Mouse (Mus musculus) intestine, embryonic 15.5 days (tissue): ENCODE results near the gene Zzz3. TPM values are rescaled to one million over a fixed set of nuclear protein-coding genes. Genes with fewer than 3 reads are reported as not detected.
A peak's percentile ranks its signal among the peaks of the same experiment; 100 is the strongest.

ENCODE experiments used
- ATAC-seq: fragments of 200-750 bp; cut with Nextera tagmentation; 2 replicates; pipeline ENCODE4 v1.8.0; 2017; ENCODE audit warnings: moderate TSS enrichment, moderate library complexity
- H3K27ac ChIP-seq: fragments of 300-500 bp; sonication (generic); 2 replicates; pipeline ENCODE4 v1.5.1; 2015; ENCODE audit warnings: mild to moderate bottlenecking, inconsistent platforms
- H3K27me3 ChIP-seq: fragments of 300-500 bp; sonication (generic); replicated peaks from 2 replicates; pipeline ENCODE4 v1.6.1; 2015; ENCODE audit warnings: inconsistent platforms
- H3K36me3 ChIP-seq: fragments of 300-500 bp; sonication (generic); 2 replicates; pipeline ENCODE4 v1.6.1; 2015; ENCODE audit warnings: inconsistent platforms
- H3K4me1 ChIP-seq: fragments of 300-500 bp; sonication (generic); replicated peaks from 2 replicates; pipeline ENCODE4 v1.6.1; 2015; ENCODE audit warnings: inconsistent platforms
- H3K4me2 ChIP-seq: fragments of 300-500 bp; sonication (generic); replicated peaks from 2 replicates; pipeline ENCODE4 v1.6.1; 2015; ENCODE audit warnings: mild to moderate bottlenecking, inconsistent platforms
- H3K4me3 ChIP-seq: fragments of 300-500 bp; sonication (generic); replicated peaks from 2 replicates; pipeline ENCODE4 v1.5.1; 2015; ENCODE audit warnings: inconsistent platforms
- H3K9ac ChIP-seq: fragments of 300-500 bp; sonication (generic); 2 replicates; pipeline ENCODE4 v1.6.1; 2015; ENCODE audit warnings: inconsistent platforms
- H3K9me3 ChIP-seq: fragments of 300-500 bp; sonication (generic); 2 replicates; pipeline ENCODE4 v1.6.1; 2016; ENCODE audit warnings: inconsistent platforms
- WGBS: fragments of 180-500 bp; shearing (Covaris S2); methylation state at CpG from one replicate; pipeline ENCODE4 v1.1.7; 2015; 5-methylcytosine and 5-hydroxymethylcytosine counted together
- polyA plus RNA-seq: library from polyadenylated mRNA; unstranded; fragments of >200 nt; fragmentation: Nextera tagmentation; extraction: Ambion mirVana; gene quantifications from 2 replicates; pipeline ENCODE4 v1.2.1, GENCODE M21; 2015

Zzz3 gene
- 39.3 and 39.8 TPM in 2 replicates for polyA plus RNA-seq

DNA sequence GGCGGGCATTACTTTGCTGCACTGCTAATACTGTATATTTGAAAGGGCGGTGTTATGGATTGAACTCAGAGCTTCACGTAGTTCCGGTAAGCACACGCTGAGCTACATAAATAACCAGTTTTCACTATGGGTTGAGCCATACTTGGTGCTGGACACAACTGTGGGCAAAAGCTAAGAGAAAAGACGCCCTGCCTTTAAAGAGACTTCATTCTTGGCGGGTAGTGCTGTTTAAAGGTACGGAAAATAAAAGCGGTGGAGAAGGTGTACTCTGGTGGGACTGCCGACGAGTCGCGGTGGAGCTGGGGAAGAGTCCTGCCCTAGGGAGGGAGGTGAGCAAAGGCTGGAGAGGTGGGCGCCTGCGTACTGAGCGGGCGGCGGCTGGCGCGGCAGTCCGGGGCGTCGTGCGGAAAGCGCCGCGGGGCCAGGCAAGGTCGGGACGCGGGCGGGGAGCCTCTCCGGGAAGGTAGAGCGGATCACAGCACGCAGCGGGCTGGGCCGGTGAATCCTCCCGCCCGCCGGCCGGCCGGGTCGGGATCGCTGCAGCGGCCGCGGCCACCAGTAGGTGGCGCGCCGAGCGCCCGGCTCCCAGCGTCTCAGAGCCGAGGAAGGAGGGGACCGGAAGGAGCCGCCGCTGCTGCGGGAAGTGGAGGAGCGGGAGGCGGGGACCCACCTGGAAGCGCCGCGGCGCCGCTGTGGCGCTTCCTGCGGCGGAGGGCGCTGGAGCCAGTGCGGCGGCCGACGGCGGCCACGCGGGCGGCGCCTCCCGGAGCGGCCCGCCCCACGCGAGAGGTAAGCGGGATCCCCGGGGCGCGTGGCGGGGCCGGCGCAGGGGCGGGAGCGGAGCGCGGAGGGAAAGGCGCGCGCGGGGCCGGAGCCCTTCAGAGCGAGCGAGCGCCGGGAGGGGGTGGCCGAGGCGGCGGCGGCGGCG is at the start of gene Zzz3:
Gene Zzz3, plus strand, starts transcription at position 124 of the 928 bp plus-strand sequence.
- ATAC-seq: peak; percentile 93
- Histone ChIP-seq H3K4me1 (peaks cover 15% of the 10 kb centered on the region), H3K9ac (peak within 1 kb of the TSS; percentile 86), H3K27me3 (no peaks in the 10 kb centered on the region), H3K27ac (peak within 1 kb of the TSS; percentile 99), H3K36me3 (0 out of 2 replicates have a peak, but pooled peaks cover 2% of the 10 kb centered on the region), H3K4me2 (peak within 1 kb of the TSS; percentile 58), H3K9me3 (no peaks in the 10 kb centered on the region), H3K4me3 (peak within 1 kb of the TSS; percentile 89)
- WGBS: under 1% methylated on average over 93 of the region's 108 CpGs

DNA sequence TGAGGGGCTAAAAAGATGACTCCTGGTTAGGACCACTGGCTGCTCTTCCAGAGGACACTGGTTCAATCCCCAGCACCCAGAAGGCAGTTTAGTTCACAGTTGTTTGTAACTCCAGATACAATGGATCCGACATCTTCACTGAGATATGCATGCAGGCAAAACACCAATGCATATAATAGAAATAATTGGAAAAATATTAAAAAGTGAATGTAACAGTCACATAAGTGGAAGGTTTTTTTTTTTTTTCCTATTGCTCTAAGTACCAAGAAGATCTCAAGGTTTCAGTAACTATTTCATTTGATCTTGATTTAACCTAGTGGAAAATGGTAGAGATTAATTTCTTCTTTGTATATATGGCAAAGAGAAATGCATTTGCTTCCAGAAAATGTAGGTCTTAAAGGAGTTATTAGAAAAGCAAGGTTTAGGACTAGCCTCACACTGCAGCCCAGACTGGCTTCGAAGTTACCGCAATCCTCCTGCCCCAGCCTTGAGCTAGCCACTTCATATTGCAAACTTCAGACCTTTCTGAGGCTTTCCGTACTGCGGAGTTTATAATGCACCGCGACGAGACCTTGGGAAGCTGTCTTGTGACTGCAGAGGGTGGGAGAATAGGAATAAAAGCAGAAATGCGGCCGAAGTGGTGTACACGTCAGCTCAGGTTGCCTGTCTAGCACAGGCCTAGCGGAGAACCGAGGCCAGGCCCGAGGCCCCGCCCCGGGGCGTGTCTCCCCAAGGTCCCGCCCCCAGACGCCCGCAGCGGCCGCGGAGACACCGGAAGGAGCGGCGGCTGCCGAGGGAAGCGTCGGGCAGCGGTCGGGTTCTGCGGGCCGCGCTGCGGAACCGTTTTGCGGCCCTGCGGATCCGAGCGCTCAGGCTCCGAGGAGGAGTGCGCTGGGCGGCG is 49.3 kb upstream of the Zzz3 start, which contains the start of gene Usp33:
Gene Usp33, plus strand, starts transcription at position 747 of the 901 bp plus-strand sequence.
- H3K27me3 ChIP-seq: no peaks in the 10 kb centered on the region
- WGBS: 6% methylated on average over 44 of the region's 44 CpGs
- H3K27ac ChIP-seq: peak within 1 kb of the TSS; percentile 76
- peaks cover 17% of the 10 kb centered on the region; the same call in 1 of the 2 replicates for H3K4me1 ChIP-seq
- H3K9ac ChIP-seq: peak within 1 kb of the TSS; percentile 82
- H3K9me3 ChIP-seq: no peaks in the 10 kb centered on the region
- H3K4me2 ChIP-seq: peak within 1 kb of the TSS; percentile 60
- H3K4me3 ChIP-seq: peak within 1 kb of the TSS; percentile 69
- peak; percentile 98 for ATAC-seq
- H3K36me3 ChIP-seq: no peaks in the 10 kb centered on the region

DNA sequence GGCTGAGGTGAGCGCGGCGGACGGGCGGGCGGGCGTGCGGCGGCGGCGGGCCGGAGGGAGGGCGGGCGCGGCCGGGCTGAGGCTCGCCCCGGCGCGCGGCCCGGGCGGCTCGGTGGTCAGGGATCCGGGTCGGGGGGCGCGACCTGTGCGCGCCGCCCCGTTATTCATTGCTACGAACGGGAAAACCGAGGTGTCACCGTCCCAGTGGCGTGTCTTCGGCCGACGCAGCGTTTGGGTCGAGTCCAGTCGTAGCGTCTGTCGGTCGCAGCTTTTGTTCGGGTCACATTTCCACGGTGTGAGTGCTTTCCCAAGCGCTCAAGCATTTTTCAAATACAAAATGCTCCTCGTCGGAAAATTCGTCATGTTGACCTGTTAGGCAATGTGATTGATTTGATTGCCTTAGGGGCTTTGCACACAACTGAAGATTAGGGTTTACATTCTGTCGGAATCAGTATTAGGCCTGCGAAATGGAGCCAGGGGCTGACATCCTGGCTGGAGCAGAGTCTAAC is 48.6 kb upstream of the Zzz3 start:
- H3K27me3 ChIP-seq: no peaks in the 10 kb centered on the region
- H3K9ac ChIP-seq: peak overlapping the region; percentile 82
- 1% methylated on average over 45 of the region's 54 CpGs for WGBS
- peak overlapping the region; percentile 60 for H3K4me2 ChIP-seq
- ATAC-seq: peak; percentile 70
- no peaks in the 10 kb centered on the region for H3K9me3 ChIP-seq
- peak overlapping the region; percentile 76 for H3K27ac ChIP-seq
- H3K36me3 ChIP-seq: no peaks in the 10 kb centered on the region
- H3K4me3 ChIP-seq: peak overlapping the region; percentile 69
- peaks cover 20% of the 10 kb centered on the region; the same call in 1 of the 2 replicates for H3K4me1 ChIP-seq

DNA sequence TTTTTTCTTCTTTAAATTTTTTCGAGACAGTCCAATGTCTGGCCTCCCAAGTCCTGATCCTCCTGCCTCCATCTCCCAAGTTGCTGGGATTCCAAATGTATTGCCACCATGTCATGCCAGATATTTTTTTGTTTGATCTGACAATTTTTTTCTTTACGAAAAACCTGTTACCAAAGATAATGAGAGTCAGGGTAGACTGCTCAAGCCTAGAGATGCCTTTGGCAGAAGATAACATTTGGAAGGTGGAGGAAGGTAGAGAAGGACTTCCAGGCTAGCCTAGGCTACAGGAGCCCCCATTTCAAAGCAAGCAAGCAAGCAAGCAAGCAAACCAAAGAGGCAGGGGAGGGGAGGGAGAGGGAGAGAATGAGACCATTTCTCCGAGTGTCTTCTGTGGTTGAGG is 48.0 kb upstream of the Zzz3 start:
- 40% methylated on average over 3 of the region's 3 CpGs for WGBS
- Histone ChIP-seq H3K9ac (peak overlapping the region; percentile 82), H3K4me1 (peaks cover 20% of the 10 kb centered on the region; the same call in 1 of the 2 replicates), H3K27ac (no peak overlapping the region), H3K9me3 (no peaks in the 10 kb centered on the region), H3K27me3 (no peaks in the 10 kb centered on the region), H3K4me2 (peak overlapping the region; percentile 60), H3K4me3 (peak overlapping the region; percentile 69), H3K36me3 (no peaks in the 10 kb centered on the region)
- ATAC-seq: no peak

DNA sequence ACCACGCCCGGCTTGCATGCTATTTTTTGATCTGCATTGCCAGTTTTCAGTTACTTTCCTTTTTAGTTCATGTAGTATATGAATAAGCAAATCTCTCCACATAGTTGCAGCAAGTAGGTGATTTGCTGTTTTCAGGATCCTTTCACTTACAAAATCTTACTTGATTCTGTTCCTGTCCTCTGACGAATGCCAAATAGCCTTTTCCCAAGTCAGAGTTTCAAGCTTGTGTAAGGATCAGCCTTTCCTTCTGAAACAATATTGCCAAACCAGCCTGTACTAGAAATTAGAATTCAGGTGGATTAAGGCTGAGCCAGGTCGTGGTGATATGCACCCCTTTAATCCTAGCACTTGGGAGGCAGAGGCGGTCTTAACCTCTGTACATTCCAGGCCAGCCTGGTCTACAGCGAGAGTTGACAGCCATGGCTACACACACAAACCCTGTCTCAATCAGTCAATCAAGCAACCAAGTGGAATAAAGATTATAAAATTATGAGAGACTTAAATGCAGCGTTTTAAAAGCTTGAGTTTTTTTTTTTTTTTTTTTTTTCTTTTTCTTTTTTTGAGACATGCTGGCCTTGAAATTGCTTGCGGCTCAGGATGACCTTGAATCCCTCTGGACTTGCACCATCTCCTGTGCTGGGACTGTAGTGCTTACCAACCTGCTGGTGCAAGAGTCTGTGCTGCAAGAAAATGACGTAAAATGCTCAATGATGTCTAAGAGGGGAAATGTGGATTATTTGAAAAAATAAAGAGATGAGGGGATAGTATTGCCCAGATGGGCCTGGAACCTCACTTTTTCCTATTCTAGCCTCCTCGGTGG is 47.1 kb upstream of the Zzz3 start:
- Histone ChIP-seq H3K36me3 (no peaks in the 10 kb centered on the region), H3K9ac (no peak overlapping the region), H3K27me3 (no peaks in the 10 kb centered on the region), H3K4me1 (peaks cover 24% of the 10 kb centered on the region), H3K4me3 (no peak overlapping the region), H3K27ac (no peak overlapping the region), H3K9me3 (no peaks in the 10 kb centered on the region), H3K4me2 (no peak overlapping the region)
- ATAC-seq: no peak
- 85% methylated on average over 10 of the region's 10 CpGs for WGBS

DNA sequence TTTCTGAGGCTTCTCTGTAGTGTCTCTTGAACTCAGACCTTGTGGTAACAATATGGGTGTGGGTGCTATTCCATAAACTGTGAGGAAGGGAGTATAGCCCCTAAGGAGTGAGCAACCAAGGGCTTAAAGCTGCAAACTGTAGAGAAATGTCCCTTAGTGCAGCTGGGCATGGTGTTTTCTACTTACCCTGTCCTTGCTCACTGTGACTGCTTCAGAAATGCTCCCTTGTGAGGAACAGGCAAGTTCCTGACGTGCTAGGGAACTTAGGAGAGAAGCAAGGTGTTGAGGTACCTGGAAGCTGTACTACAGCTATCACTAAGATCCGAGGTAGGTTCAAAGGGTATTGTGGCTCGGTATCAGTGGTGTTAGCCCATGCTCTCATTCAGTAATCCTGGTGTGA is 44.8 kb upstream of the Zzz3 start:
- Histone ChIP-seq H3K27me3 (no peaks in the 10 kb centered on the region), H3K4me3 (no peak overlapping the region), H3K27ac (peak overlapping the region; percentile 38; the same call in 1 of the 2 replicates), H3K9ac (no peak overlapping the region), H3K4me2 (peak overlapping the region; percentile 16), H3K36me3 (no peaks in the 10 kb centered on the region), H3K9me3 (no peaks in the 10 kb centered on the region), H3K4me1 (peaks cover 28% of the 10 kb centered on the region)
- ATAC-seq: 0 out of 2 replicates have a peak, but pooled peaks have one; percentile 7
- 50% methylated on average over 3 of the region's 3 CpGs for WGBS

DNA sequence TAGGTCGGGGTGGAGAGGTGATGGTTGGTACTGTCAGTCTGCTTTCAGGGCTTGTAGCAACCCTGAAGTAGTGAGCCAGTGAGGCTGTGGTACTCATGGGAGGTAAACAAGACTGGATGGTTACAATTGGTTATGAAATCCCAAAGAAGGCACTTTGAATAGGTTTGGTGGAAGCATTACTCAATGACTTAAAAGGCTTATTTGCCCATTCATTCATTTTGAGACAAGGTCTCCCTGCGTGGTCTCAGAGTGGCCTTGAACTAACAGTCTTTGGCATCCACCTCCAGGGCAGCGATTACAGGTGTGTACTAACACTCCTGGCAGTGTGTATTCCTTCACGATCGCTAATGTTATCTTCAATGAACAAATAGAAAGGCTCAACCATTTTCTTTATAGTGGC is 44.3 kb upstream of the Zzz3 start:
- Histone ChIP-seq H3K4me3 (no peak overlapping the region), H3K4me1 (peaks cover 30% of the 10 kb centered on the region), H3K4me2 (peak overlapping the region; percentile 16), H3K9ac (no peak overlapping the region), H3K9me3 (no peaks in the 10 kb centered on the region), H3K36me3 (no peaks in the 10 kb centered on the region), H3K27ac (peak overlapping the region; percentile 38), H3K27me3 (no peaks in the 10 kb centered on the region)
- WGBS: 52% methylated on average over 5 of the region's 5 CpGs
- ATAC-seq: no peak

DNA sequence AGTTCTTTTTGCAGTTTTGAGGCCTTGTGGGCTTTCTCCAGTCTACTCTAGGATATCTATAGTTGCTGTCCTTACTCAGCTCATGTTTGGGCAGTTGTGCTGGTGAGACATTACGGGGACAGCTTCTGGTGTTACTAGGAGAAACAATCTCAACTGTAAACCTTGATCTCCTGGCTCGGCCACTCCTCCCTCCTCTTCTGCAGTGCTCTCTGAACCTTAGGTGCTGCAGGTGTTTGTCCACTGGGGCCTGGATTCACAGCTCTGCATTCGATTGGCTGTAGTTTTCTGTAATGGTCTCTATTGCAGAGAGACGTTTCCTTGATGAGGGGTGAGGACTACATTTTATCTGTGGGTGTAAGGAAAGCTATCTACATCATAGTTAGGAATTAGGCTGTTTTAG is 43.0 kb upstream of the Zzz3 start:
- no peak overlapping the region for H3K4me3 ChIP-seq
- H3K9me3 ChIP-seq: no peaks in the 10 kb centered on the region
- H3K4me2 ChIP-seq: no peak overlapping the region
- H3K4me1 ChIP-seq: peaks cover 29% of the 10 kb centered on the region
- no peak overlapping the region for H3K9ac ChIP-seq
- peak; percentile 79 for ATAC-seq
- 51% methylated on average over 4 of the region's 4 CpGs for WGBS
- peak overlapping the region; percentile 55 for H3K27ac ChIP-seq
- H3K36me3 ChIP-seq: no peaks in the 10 kb centered on the region
- H3K27me3 ChIP-seq: no peaks in the 10 kb centered on the region

DNA sequence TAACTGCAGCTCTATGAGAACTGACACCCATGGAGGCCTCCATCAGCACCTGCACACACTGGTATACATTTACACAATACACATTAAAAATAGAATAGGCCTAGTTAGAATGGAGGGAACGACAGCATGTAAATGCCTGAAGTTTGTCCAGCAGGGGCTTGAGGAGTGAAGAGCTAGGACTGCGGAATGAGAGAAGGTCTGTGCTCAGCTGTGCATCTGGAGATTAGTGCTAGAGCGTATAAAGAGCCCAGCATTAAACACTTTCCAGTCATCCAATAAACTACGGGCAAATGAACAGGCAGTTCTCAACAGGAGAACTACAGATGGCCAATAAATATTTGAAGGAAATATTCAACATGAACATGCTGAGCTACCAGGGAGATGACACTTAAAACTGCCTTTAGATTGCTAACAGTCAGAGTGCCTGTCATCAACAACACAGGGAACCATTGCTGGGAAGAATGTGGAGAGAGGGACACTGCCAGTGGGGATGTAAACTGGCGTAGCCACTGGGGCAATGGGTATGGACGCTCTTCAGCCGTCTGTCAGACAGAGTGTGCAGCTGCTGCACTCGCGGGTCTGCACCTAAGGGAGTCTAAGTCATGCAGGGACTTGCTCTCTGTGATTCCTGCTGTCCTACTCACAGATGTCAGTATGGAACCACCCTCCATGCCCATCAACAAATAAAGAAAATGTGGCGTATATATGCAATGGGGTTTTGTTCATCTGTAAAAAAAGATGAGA is 41.7 kb upstream of the Zzz3 start:
- Histone ChIP-seq H3K36me3 (no peaks in the 10 kb centered on the region), H3K4me2 (no peak overlapping the region), H3K4me3 (no peak overlapping the region), H3K4me1 (peaks cover 28% of the 10 kb centered on the region), H3K27me3 (no peaks in the 10 kb centered on the region), H3K9ac (no peak overlapping the region), H3K9me3 (no peaks in the 10 kb centered on the region), H3K27ac (peak overlapping the region; percentile 25; the same call in 1 of the 2 replicates)
- ATAC-seq: no peak
- 71% methylated on average over 10 of the region's 10 CpGs for WGBS

DNA sequence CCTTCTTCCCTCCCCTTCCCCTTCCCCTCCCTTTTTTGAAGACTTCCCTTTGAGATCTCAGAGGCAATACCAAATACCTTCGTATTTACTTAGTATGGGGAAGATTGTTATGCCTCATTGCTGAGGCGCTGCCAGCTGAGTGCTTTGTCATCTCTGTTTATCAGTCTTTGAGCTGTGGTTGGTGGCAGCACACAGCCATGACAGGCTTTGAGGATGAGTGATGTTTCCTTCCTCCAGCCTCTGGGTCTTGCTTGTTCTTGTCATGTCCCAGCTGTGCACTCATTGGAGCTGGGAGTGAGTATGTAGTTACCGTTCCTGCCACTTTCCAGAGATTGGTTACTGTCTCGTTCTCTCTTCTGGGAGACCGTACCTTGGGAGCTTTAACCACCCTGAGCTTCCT is 39.9 kb upstream of the Zzz3 start:
- H3K9ac ChIP-seq: no peak overlapping the region
- H3K4me1 ChIP-seq: peaks cover 20% of the 10 kb centered on the region
- H3K9me3 ChIP-seq: no peaks in the 10 kb centered on the region
- H3K36me3 ChIP-seq: peaks cover 6% of the 10 kb centered on the region; the same call in 1 of the 2 replicates
- no peaks in the 10 kb centered on the region for H3K27me3 ChIP-seq
- no peak overlapping the region for H3K4me2 ChIP-seq
- WGBS: 24% methylated on average over 5 of the region's 5 CpGs
- H3K4me3 ChIP-seq: no peak overlapping the region
- no peak for ATAC-seq
- H3K27ac ChIP-seq: no peak overlapping the region

DNA sequence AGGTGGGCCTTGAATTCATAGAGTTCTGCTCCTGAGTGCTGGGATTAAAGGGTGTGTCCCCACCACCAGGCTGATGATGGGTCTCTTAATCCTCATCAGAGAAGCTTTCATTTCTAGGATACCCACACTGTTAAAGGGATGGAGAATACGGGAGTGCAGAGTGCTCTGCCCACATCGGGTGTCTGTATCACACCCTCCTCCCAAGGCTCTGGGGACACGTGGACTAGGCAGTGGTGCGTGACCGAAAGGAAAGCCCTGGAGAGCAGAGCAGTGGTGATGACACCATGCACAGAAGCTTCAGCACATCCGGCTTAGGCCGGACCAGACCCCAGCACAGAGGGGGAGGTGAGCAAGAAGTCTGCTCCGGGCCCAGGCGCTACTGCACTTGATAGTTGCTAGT is 38.5 kb upstream of the Zzz3 start:
- Histone ChIP-seq H3K4me3 (no peak overlapping the region), H3K9me3 (no peaks in the 10 kb centered on the region), H3K4me2 (no peak overlapping the region), H3K4me1 (peaks cover 10% of the 10 kb centered on the region), H3K27me3 (no peaks in the 10 kb centered on the region), H3K27ac (no peak overlapping the region), H3K9ac (no peak overlapping the region), H3K36me3 (peaks cover 7% of the 10 kb centered on the region; the same call in 1 of the 2 replicates)
- 81% methylated on average over 9 of the region's 9 CpGs for WGBS
- ATAC-seq: no peak
